Mouse (Mus musculus): ENCODE results near the gene Hist1h3g.

DNA sequence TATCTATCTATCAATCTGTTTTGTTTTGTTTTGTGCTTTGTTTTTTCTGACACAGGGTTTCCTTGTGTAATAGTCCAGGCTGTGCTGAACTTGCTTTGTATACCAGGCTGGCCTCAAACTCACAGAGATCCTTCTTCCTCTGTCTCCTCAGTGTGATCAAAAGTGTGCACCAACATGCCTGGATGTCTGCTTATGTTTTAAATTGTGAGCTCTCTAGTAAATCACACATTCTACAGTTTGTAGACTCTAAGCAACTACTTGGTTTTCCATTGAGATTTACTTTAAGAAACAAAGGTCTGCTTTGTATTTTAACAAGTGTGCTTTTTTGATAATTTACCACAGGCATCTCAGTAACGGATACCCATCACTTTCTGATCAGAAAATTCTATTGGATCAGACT lies 42.6 kb downstream of the Hist1h3g start:
- TF ChIP-seq GATA1 (IDR thresholded peaks at IDR 0.05; ENCODE audit: borderline replicate concordance, low read length) (no peak), FLI1 (IDR thresholded peaks at IDR 0.05; ENCODE audit: low read length) (no peak)

Measured in megakaryocyte, embryonic 14.5 days (primary cell).